Mouse (Mus musculus): ENCODE measurements around the gene Epn1.

The Epn1 gene

DNA sequence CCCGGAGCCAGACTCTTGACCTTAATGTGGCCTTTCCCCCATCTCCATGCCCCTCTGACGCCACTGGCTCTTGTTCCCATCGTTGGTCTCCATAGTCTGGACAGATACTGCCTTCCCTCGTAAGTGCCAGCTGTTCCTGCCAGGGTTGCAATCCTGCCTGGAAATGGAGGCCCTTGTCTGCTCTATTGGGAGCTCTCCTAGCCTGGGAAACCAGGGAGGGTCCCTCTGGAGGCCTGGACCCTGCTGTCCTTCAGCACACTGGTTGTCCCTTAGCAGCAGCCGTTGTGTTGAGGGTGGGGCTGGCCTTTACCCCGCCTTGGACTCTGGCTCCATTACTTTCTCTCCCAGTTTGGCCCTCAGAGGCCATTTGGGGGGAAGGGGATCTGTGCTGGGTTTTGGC, 12.3 kb downstream of the Epn1 start:
- DNase-seq (ENCODE audit: low read depth in 1 of 2, low spot score in 2 of 2), result no peak

DNA sequence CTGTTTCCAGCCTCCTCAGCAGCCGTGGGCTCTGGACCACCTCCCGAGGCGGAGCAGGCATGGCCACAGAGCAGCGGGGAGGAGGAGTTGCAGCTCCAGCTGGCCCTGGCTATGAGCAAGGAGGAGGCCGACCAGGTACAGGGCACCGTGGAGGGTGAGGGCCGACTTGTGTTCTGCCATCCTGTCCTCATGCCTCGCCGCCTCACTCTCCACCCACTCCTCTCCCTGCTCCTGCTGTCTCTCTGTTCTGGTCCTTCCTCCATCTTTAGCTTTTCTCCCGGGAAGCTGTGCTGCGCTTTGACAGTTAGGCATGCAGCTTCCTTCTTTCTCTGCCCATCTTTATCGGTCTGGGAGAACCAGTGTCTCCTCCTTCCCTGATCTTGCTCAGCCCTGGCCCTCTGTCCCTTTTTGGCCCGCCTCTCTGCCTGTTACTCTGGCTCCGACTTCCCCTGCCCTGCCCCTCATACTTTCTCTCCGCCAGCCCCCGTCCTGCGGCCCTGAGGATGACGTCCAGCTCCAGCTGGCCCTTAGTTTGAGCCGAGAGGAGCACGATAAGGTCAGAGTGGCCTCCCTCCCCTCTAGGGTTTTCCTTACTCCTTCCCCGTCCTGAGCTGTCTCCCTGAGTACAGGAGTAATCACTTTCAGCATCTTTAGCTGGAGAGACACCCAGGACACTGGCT, 12.9 kb downstream of the Epn1 start:
- DNase-seq (ENCODE audit: low read depth in 1 of 2, low spot score in 2 of 2), result no peak

DNA sequence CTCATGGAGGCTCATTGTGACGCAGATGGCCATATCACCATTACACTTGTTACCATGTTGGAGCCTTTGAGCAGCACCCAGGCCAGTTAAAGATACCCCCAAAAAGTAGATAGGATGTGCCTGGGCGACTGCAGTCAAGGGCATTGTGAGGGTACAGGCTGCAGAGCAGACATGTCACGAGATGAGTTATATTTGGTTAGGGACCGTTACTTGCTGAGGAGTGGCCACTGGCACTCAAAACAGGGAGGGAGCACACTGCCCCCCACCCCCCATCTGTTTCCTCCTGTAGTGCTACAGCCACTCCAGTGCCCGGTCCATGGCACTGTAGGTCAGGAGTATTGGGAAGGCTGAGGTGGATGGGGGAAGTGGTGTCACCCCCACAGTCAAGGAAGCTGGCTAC, 18.7 kb downstream of the Epn1 start:
- no peak for DNase-seq (ENCODE audit: low read depth in 1 of 2, low spot score in 2 of 2)

DNA sequence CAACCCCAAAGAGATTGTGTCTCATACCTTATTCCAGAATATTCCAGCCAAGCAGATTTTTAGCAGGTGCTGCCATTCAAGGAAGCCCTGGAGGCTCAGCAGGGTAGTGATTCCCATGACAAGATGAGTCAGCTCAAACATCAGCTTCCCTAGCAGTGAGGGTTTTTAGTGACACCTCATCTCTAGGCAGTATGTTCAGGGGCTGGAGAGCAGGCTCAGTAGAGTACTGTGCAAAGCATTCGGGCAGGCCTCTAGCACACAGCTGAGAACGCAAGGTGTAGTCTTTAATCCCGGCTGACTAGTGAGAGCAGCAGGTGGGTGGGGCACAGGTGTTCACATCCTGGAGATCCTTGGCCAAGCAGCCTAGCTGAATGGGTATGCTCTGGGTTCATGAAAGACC, 19.8 kb downstream of the Epn1 start:
- DNase-seq (ENCODE audit: low read depth in 1 of 2, low spot score in 2 of 2), result no peak

DNA sequence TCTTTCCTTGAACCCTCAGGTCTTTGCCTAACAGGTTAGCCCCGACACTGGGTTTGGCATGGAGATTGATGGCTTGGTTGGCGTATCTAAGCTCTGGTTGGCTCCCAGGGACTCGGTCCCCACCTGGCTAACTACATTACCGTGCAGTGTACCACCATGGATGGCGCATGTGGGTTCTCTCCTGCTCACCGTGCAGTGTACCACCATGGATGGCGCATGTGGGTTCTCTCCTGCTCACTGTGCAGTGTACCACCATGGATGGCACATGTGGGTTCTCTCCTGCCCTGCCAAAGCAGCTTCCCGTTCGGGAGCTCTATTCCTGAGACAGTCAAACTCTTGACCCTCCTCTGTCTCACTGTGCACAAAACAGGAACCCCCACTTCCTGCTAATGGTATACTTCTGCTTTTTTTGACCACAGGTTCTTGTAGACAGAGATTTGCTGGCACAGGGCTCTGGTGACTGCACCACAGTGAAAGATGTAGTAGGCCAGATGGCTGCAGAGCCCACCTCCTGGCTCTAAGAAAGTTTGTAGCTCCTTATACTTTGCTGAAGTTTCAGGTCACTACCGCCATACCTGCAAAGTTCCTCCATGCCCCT, 21.1 kb downstream of the Epn1 start:
- DNase-seq (ENCODE audit: low read depth in 1 of 2, low spot score in 2 of 2), result peak; percentile 51 to 61

DNA sequence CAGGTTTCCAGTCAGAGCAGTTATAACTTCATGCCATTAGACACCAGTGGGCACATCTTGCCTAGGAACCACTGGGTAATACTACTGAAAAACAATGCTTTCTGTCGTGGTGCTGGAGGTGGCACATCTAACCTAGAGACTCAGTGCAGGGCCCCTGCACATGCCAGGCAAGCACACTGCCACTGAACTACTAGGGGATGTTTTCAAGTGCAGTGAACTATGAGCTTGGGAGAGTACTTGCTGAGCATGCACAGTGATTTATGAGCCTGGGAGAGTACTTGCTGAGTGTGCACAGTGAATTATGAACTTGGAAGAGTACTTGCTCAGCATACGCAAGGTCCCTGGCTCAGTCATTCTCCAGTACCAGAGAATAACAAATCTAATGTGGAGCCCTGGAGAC, 22.5 kb downstream of the Epn1 start:
- no peak for DNase-seq (ENCODE audit: low read depth in 1 of 2, low spot score in 2 of 2)

DNA sequence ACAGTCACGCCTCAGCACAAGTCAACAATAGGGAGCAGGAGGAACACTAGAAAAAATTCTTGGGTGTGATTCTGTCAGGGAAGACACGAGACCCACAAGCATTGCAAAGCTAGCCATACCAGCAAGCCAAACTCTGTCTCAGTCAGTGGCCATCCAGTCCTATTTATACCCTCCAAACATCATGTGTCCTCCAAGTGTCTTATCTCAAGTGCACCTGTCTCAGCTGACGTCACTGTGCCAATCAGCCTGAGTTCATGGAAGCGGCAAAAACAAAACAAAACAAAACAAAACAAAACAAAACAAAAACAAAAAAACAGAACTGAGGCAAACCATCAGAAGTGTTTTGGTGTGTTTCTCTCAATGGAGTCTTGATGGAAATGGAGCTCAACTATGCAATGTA, 28.2 kb downstream of the Epn1 start:
- no peak for DNase-seq (ENCODE audit: low read depth in 1 of 2, low spot score in 2 of 2)

DNA sequence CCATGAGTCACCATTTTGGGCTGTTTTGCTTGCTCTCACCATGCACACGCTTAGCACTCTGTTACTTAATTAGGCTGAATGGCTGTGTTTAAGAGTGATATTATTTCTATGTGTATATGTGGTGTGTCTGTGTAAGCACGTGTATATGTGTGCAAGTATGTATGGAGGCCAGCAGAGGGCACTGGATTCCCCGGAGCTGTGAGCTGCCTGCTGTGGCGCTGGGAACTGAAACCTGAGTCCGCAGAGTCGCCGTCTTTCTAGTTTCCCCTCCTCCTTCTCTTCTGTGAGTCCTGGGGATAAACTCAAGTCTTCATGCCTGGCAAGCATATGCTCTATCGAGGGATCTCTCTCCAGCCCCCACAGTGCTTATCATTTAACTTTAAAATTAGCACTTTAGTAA, 29.3 kb downstream of the Epn1 start:
- DNase-seq (ENCODE audit: low read depth in 1 of 2, low spot score in 2 of 2), result no peak

DNA sequence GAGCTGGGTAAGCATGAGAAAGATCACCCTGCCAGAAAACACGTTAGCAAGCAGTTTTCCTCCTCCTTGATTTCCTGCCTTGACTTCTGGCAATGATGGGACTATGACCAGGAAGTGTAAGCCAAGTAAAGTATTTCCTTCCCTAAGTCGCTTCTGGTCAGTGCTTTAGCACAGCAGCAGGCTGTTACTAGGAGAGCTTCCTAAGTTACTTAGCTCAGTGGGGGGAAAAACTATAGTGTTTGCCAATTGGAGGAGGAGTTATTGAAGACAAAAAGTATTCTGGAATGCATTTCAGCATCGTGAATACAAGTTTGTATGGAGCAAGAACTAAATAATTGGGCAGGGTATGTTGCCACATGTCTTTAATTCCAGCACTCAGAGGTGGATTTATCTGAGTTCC, 32.7 kb downstream of the Epn1 start:
- DNase-seq (ENCODE audit: low read depth in 1 of 2, low spot score in 2 of 2), result no peak

DNA sequence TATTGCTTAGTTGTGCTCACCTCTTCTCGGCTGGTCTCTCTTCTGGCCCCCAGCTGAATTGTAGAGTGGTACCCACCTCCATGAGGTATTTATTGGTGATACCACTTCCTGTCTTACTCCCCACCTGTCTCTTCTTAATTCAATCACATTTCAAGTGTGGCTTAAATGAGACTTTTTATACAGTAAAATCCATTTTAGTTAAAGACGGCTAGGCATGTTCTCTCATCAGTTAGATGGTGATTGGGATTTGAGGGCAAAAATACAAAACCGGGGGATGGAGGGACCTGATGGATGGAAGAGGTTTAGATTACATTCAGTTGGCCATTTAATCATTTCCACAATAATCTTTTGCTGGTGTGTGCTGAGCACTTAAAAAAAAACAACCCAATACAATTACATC, 36.8 kb downstream of the Epn1 start, which contains the start of gene Rfpl4:
TSS of gene Rfpl4 (minus strand) at position 101 of the 400 bp plus-strand sequence.
- no peak for DNase-seq (ENCODE audit: low read depth in 1 of 2, low spot score in 2 of 2)

DNA sequence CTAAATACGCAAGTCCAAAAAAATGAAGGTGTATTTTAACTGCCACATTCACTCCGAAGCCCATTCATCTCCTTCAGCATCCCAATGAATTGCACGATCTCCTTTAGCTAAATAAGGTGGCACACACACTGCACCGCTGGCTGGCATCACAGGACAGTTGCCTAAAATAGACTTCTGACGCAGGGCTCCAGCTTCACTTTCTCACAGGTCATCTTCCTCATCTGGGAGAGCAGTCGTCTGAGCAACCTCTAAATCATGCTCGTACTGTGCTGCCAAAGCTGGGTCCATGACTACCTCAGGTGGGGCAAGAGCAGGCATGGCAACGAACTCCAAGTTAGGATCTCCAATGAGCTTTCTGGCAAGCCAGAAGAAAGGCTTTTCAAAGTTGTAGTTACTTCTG, 45.0 kb downstream of the Epn1 start:
- no peak for DNase-seq (ENCODE audit: low read depth in 1 of 2, low spot score in 2 of 2)

DNA sequence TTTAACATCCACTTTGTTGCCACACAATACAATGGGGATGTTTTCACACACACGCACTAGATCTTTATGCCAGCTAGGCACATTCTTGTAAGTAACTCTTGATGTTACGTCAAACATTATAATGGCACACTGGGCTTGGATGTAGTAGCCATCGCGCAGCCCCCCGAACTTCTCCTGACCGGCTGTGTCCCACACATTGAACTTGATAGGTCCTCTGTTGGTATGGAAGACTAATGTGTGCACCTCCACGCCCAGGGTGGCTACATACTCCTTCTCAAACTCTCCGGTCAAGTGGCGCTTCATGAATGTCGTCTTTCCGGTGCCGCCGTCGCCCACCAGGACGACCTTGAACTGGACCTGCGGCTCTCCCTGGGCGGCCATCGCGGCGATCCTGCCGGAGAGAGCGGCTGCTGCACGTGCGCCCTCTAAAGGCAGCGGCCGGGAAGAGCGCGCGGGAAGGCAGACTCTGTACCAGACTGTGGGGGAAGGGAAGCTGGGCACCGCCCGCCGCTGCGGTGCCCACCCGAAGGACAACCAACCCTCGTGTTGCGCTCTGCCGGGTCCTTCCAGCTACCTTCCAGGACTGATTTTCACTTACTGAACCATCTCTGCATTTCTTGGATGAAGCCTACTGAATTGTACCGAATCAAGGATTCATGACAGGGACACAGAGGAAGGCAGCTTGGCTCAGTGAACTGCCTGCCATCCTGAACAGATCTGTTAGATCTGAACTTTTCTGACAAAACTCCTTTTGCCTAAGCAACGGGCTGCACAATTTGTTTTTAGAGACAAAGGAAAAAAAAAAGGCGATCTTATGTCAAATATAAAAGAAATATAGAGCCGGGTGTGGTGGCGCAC, 45.7 kb downstream of the Epn1 start, which contains the start of gene Rasl2-9:
TSS of gene Rasl2-9 (minus strand) at position 402 of the 858 bp plus-strand sequence.
- peak; percentile 20 to 66 for DNase-seq (ENCODE audit: low read depth in 1 of 2, low spot score in 2 of 2)
